Mouse (Mus musculus): Measurements from ENCODE around the gene Rabgap1.

- TF ChIP-seq CTCF (IDR thresholded peaks at IDR 0.05): no peak
- no peak for TF ChIP-seq EP300 (IDR thresholded peaks at IDR 0.05; ENCODE audit: insufficient read depth, low read depth, low read length)
- TF ChIP-seq POLR2A (IDR thresholded peaks at IDR 0.05; ENCODE audit: insufficient read depth, low read depth, low read length): no peak
Measured at GRCm38 (mm10) chr2:37488956-37489355, 45.9 kb downstream of the Rabgap1 start.
